Mouse (Mus musculus) kidney, postnatal 4 days (tissue): ENCODE data around the gene Oprm1.
A peak's percentile ranks its signal among the peaks of the same experiment; 100 is the strongest.

Experiments
- DNase-seq, 2 experiments: peaks; one replicate each; pipeline ENCODE4 v3.0.0; 2021; ENCODE audit warnings: mixed read lengths in 2 of 2

The Oprm1 gene

DNA sequence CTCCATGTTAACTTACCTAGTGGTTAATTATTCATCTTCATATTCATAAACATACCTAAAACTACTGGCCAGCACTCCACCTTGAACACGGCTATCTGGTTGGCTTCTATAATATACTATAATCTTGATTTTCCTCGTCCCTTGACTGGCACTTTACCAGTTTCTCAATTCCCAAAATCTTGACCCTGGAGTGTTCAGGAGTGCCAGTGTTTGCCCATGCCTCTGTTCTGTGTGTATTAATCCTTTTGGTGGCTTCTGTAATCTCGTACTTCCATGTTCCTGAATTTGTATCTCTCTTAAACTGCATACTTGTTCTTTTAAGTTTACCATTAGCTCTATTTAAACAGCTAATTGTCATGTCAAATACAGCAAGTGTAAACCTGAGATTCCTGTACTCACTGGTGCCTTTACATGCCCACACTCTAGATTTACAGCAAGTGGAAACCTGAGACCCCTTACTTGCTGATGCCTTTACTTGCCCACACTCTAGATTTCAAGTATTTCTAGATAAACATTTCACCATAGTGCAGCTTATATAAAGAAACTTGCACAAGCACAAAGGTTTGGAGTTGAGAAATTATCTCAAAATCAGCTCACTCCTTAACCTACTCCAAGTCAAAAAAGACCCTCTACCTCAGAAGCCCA, 138.5 kb downstream of the Oprm1 start:
- DNase-seq, result no peak

DNA sequence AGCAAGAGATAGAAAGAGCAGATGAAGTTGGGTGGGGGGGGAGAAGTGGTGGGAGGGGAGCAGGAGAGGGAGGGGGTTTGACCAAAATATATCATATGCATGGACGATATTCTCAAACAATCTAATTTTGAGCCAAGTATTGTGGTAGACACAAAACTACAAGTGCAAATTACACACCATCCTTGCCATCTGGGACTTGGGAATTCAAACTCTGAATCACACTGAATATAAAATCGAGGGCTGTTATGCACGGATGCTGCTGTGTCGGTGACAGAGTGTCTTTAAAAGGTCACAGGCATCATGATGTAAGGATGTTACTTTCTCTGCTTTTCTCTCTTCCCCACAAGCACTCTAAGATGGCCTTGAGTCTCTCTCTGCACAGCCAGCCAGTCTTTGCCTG, 141.8 kb downstream of the Oprm1 start:
- no peak for DNase-seq

DNA sequence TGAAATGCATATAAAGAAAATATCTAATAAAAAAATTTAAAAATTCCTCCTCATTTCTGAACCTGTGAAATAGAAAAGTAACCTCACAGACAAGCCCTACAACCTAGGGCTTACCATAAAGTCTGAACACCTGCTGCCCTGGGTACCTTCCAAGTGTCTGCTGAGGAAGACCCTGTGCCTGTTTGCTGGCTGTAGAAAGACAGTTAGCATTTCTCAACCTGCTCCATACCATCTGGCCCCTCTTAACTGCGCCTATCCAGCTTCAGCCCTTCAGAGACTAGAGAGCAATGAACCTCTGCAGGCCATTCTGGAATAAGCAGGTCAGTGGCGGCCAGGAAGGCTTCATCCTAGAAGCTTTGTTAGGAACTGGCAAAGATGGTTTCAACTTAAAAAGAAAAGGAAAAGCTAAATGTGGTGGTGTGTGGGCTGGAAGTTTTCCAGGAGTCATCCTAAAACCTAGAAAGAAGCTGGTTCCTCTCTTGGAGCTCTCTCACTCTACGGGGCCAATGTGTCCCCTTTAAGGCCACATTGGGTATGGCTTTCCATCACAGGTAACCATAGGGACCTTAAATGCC, 143.6 kb downstream of the Oprm1 start:
- no peak for DNase-seq

DNA sequence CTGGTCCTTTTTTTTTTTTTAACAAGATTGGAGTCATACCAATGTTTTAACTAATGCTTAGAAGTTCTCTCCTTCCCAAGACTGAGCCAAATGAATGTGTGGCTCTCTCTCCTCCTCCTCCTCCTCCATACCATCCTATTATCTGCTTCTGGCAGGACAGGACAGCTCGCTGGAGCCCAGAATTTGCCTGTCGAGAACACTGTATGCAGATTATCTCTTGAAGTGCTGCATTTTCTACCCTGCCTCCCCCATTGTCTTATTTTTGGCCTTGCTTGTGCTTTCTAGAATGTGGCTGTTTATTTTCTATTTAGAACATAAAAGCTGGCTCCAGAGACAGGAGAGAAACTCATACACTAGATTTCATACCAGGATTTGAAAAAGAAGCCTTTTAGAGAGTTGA, 151.5 kb downstream of the Oprm1 start:
- DNase-seq, result no peak

DNA sequence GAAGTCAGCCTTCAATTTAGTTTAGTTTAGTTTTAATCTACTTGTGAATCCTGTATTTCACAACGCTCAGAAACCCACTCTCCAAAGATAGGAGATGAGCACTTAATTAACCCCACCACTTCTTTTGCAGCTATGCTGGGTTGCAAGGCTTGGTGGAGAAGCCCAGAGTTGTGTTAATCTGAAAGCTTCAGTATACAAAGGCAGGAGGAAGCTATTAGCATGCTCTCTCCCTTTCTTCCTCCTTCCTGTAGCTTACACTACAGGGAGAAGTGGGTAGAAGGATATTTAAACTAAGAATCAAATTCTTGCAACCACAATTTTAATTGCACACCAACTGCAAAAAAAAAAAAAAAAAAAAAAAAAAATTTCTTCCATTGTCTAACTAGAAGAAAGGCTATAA, 157.7 kb downstream of the Oprm1 start:
- no peak for DNase-seq

DNA sequence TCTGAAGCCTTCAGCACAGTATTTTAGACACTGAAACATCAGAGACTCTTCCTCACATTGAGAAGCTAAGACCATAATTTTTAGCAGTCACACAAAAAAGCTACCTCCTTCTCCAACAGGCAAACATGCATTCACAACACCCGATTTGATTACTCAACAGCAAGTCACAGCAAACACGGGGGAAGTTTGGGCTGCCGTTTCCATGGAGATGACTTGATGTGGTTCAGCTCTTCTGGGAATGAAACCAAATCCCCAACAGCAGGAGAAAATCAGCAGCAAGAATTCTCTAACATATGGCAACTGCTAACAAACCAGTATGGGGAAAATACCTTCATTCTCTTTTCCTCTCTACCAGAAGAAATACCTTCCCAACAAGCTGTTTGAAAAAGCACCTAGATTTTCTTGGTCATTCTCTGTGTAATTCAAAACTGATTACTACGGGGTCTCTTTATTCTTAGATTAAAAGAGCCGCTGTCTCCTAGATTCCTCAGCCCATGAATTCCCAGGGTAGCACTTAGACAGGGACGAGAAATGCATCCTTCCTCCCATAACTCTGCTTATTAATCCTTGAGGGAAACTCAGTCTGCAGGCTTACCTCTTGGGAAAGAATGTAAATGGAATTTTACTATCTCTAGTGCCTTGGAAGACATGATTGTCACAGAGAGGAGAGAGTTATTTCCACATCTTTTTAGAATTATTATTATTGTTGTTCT, 158.4 kb downstream of the Oprm1 start:
- peak; percentile 57 to 70 for DNase-seq

DNA sequence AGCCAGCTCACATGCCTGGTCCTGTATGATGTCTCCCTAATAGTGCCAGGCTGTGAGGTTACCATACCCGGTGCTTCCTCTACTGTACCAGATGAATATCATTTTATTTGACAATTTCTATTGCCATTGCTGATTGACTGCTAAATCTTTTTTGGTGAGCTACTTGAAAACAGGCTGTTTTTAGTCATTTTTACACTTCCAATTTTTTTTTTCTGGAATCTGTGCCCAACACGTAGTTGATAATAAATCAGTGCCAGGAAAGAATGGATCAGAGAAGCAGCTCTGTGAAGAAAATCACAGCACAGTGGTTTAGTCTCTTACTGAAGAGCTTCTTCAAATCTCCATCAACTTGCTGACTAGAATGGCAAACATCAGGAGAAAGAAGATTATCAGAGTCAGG, 168.4 kb downstream of the Oprm1 start:
- DNase-seq, result no peak

DNA sequence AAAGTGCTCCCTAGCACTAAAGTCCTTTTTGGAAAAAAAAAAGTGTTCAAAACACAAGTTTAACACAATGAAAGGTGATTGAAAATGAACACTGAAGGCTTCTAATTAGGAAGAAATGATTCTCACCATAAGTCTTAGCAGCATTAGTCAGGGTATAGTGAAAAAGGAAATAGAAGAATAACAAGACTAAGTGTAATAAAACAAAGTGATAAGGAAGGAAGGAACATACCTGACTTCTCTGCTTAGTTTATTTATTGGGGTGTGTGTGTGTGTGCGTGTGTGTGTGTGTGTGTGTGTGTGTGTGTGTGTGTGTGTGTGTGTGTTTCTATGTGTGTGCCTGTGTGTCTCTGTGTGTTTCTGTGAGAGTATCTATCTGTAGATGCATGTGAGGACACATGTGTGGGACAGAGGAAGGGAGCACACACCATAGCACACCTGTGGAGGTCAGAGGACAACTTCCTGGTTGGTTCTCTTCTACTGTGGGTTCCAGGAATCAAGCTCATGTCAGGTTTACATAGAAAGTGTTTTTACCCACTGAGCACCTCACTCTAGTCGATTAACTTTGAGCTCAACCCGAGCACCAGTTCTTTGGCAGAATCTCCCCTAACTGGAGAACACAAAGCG, 169.4 kb downstream of the Oprm1 start:
- no peak for DNase-seq

DNA sequence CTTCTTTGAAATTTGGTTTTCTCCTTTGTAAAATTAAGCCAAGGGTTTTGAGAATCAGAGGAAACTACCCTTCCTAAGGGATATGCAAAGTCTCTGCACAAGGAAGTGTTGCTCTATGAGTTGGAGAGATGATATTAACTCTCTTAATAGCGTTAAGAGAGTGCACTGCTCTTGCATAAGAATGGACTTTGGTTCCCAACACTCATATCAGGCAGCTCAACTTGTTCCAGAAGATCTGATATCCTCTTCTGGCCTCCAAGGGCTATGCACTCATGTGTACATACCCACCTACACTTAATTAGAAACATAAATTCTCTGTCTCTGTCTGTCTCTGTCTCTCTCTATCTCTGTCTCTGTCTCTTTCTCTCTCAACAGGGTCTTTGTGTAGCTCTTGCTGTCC, 170.6 kb downstream of the Oprm1 start:
- no peak for DNase-seq

DNA sequence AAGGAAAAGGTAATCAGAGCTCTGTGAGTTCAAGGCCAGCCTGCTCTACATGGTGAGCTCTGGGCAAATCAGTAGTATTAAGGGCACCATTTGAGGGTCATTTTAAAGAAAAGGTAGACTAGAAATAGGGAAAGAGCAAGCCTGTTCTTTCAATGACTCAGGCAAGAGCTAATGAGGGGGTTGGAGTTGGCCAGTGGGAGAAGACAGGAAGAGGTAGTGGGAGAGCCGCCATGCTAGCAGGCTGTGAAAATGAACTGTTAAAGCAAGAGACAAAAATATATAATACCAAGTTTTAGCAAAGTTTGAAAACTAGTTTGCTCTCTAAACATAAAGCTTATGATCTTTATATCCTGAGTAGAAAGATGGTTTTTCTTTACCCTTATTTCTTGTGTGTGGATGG, 172.1 kb downstream of the Oprm1 start:
- no peak for DNase-seq

DNA sequence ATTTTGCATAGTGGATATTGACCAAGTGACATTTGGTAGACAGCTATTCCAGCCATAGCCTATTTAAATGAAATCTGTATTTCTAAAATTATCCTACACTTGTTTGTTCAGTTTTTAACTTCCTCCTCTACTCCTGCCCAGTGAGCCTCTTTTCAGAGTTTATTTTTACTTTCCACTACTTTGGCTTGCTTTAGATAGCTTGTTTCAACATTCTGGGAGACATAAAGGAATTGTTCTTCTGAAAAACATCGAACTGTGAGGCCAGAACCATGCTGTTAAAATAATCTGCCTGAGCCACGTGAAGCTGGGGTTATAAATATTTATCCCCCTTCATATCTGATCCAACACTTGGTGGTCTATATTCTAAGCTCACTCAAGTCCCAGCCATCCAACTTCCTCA, 172.6 kb downstream of the Oprm1 start:
- no peak for DNase-seq

DNA sequence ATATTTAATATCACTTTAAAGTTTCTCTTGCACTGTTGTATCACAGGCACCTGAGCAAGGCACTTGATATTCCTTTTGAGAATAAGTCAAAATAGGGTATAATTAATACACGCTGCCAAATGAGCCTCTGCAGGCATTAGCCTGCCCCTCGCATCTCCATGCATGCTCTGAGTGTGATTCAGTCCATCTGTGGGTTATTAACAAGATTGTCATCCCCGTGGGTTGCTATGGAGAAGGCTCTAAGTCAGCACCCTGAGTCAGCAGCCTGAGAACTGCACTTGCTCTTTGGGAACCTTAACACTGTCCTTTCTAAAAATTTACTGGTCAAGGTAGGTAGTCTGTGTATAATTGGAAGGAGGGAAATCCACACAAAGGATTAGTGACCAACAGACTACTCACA, 176.5 kb downstream of the Oprm1 start:
- DNase-seq, result no peak

DNA sequence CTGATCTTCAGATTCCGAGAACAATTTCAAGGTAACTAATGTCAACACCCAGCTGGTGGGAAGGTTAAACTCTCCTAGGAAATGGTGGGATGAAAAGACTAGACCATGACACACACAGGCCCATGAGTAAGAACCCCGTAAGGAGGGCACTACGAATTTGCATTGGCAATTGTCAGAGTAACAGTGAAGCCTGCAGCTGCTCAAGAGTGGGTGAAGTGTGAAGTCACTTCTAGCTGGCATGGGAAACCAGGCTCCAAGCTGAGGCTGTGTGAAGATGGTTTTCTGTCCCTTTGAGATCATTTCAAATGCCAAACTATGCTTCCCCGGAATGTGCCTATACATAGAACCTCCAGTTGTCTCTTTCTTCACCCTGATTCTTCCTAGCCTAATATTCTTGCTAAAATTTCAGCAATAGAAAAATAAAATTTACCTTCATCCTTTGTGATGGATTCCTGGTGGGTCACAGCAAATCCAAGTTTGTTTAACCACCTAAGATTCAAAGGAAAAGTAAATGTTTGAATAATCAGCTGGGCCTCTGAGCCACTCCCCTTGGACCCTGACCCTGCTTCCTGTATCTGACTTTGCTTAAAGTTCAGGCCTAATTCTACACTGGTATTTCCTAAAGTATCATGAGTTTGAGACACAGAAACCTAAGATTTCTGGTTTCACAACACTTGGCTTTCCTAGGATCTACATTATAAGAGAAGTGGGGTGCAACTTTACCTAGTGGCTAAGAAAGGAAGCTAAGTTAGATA, 178.5 kb downstream of the Oprm1 start:
- no peak for DNase-seq

DNA sequence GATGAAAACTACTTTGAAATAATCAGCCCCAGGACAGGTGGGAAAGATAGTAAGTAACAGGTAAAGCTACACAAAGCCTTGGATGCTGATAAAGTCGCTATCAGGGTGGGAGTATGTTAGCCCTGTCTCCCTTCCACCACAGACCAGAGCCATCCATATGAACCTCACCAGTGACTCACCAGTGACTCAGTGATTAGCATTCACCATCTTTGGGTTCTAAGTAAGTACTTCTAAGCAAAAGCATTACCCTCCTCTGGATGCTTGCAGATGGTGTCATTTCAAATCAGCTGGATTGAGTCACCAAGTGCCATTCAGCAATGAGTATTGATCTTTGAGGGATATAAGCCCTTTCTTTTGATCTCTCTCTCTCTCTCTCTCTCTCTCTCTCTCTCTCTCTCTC, 194.8 kb downstream of the Oprm1 start:
- DNase-seq, result no peak

DNA sequence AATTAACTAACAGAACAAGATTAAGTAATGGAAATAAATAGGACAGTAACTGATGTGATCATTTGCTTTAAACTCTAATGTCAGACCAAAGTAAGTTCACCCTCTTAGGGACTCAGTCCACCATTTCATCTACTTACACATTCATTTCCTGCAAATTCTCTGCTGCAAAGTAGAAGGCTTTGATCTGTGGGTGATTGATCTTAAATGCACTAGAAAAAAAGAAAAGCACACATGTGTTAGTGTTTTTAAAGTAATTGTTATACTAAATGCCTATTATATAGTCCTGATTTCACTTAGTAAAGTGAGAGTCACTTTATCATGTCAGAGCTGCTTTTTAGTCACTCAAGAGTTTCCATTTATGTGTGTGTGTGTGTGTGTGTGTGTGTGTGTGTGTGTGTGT, 196.2 kb downstream of the Oprm1 start:
- no peak for DNase-seq

DNA sequence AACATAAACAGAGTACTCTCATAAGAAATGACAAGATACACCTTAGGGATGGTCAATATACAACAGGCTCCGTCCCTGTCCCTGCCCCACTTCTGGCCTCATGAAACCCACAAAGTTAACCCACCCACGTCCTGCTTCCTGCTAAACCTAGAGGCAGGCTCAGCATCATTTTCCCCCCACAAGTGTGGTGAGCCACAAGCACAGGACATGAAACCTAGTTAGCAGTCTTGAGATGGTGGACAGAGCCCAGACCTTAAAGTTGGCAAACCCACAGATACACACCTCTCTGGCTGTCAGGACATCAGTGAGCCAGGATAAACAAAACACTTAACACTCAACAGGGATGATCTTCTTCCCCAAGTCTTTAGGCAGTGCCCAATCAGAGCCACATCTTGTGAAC, 198.1 kb downstream of the Oprm1 start:
- DNase-seq, result no peak

DNA sequence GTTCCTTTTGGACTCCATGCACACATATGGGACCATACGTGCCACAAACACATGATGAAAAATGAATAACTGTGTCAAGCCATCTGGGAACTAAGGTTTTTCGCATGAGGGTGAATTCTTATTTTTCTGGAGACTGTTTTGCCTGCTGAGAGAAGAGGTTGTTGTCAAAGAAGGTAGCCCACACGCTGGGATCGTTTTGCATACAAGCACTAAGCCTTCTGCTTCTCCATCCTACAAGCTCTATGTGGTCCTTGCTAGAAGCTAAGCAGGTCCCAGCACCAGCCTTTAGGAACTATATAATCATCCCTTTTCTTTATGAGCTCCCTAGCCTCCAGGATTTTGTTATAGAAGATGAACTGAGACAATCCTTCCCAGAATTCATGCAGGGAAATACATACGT, 200.5 kb downstream of the Oprm1 start:
- DNase-seq, result no peak

DNA sequence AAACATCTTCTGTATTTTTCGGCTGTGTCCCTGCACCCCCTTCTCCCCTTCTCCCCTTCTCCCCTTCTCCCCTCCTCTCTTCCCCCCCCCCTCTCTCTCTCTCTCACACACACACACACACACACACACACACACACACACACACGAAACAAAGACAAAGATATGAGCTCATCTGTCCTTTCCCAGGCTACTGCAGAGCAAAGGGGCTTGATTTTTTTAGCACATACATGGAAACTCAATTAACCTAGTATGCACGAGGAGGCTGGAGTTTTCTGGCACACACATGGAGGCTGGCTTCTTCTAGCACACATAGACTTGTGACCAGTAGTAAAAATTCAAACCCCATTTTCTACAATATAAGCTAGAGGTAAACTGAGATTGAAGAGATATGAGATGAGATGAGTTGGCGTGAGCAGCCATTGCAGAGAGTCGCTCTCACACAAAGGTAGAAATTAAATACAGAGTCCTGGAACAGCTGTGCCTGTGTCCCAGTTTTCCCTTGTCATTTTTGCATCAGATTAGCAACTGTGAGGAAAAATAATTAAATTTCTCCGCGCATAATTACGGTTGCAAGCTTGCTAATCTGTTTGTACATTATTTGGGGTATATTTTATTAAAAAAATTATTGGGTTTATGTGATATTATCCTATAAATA, 209.4 kb downstream of the Oprm1 start:
- DNase-seq, result no peak

DNA sequence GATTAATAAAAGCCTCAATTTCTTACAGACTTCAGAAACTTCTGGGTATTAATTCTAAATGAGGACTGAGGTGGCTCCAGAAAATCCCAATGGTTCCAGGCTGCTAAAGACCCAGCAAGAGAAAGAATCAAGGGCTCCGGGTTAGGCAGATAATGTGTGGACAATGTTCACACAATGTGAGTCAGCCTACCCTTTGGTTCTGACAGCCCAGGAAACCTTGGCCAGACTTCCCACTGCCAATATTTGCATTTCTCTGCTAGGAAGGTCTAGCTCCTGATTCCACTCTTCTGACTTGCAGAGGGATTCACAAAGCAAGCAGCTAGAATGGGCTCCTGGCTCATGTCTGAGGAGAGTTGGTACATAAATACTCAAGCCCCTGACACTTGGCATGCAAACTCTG, 210.0 kb downstream of the Oprm1 start:
- DNase-seq, result no peak

DNA sequence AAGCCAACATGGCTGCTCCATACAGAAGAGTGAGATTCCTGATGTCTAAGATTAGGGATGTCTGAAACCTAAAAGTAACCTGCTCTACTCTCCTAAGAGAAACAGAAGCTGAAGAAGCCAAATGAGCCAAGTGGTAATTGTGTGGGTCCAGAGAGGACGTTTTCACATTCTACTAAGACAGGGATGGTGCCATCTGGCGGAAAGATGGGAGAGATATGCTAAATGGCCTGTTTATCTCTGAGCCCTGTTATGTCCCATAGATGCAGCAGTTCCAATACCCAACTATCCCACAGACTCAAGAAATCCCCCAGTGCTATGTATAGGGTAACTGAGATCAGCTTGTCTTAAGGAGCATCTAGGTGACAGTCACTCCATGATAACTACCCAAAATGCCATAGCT, 219.5 kb downstream of the Oprm1 start:
- DNase-seq, result no peak

DNA sequence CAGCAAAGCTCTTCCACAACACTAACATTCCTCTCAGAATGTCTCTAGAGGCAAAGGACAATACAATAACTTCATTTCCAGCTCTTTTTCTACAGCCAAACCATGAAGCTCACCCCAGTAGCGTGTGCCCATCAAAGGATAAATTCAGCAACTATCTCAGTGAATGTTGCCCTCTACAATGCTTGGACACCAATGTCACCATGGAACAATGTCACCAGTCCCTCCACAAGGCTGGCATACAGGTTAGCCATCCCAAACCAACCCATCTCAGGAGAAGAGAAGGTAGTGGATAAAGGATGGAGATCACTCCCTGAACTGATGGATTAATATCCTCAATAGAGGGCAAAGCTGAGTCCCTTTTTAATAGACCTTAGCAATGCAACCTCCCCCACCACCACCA, 220.4 kb downstream of the Oprm1 start:
- no peak for DNase-seq

DNA sequence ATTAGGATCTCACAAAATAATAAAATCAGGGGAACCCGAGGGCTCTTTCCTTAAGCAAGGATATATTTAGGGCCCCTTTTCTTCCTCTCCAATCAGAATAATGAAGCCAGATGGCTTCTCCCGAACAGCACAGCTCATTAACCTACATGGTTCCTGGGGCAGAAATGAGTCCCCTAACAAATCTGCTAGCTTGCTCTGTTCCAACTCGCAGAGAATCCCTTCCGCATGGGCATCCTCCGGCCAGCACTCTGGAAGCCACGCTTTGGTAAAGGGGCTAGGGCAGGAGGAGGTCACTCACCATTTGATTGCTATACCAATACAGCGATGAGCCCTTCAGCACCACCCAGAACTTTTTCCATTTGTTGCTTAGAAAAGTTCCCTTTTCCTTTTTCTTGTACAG, 220.9 kb downstream of the Oprm1 start:
- DNase-seq, result no peak

DNA sequence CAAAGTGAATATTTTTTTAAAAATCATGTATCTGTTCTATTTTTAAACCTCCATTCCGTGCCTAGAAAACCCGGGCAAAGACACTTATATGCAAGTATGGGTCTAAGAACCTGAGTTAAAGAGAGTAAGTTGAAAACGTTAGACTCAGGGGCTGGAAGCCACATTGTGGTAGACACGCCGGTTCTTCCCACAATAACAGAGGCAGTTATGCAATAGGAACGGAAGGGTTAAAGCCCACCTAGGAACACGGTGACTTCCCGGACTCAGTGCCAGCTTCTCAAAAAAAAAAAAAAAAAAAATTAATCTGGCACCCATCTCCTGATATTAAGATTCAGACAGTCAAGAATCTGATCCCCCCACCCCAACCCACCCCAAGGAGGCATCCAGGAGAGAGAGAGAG, 221.5 kb downstream of the Oprm1 start:
- DNase-seq, result no peak
